Mouse (Mus musculus): Measurements from ENCODE around the gene Anapc15-ps. TPM values are rescaled to one million over a fixed set of nuclear protein-coding genes. Genes with fewer than 3 reads are reported as not detected.

Anapc15-ps gene
- polyA plus RNA-seq, 2 experiments = not detected

- no peak overlapping the region for H3K27ac ChIP-seq (replicated peaks; ENCODE audit: low read depth, low read length)
- no peak overlapping the region for H3K4me2 ChIP-seq (replicated peaks; ENCODE audit: low read depth, low read length, severe bottlenecking)
- DNase-seq (ENCODE audit: low spot score) = no peak
- H3K4me1 ChIP-seq (ENCODE audit: control insufficient read depth, insufficient read depth, low read length) = peaks cover 9% of the 10 kb centered on the region
- no peaks in the 10 kb centered on the region for H3K27me3 ChIP-seq (ENCODE audit: control insufficient read depth, insufficient read depth, low read length)
- no peaks in the 10 kb centered on the region for H3K36me3 ChIP-seq (ENCODE audit: control insufficient read depth, insufficient read depth, low read length)
- no peak for ATAC-seq (ENCODE audit: low FRiP score, low read depth)
- H3K9ac ChIP-seq (ENCODE audit: low read depth, low read length, severe bottlenecking) = no peak overlapping the region
- WGBS = 91% methylated on average over 4 of the region's 4 CpGs
- H3K4me3 ChIP-seq (replicated peaks; ENCODE audit: low read length) = no peak overlapping the region
- H3K9me3 ChIP-seq (ENCODE audit: control insufficient read depth, low read length) = no peaks in the 10 kb centered on the region
- TF ChIP-seq POLR2A (IDR thresholded peaks at IDR 0.05; ENCODE audit: borderline replicate concordance, extremely low read depth, insufficient read depth, insufficient read length) = no peak
These were observed 11.0 kb upstream of the Anapc15-ps start for GRCm38 (mm10) chr10:95684250-95684649.

- Histone ChIP-seq H3K4me1 (ENCODE audit: control insufficient read depth, insufficient read depth, low read length) (peaks cover 9% of the 10 kb centered on the region), H3K36me3 (ENCODE audit: control insufficient read depth, insufficient read depth, low read length) (no peaks in the 10 kb centered on the region), H3K27ac (replicated peaks; ENCODE audit: low read depth, low read length) (no peak overlapping the region), H3K9me3 (ENCODE audit: control insufficient read depth, low read length) (no peaks in the 10 kb centered on the region), H3K9ac (ENCODE audit: low read depth, low read length, severe bottlenecking) (no peak overlapping the region), H3K4me3 (replicated peaks; ENCODE audit: low read length) (no peak overlapping the region), H3K4me2 (replicated peaks; ENCODE audit: low read depth, low read length, severe bottlenecking) (no peak overlapping the region), H3K27me3 (ENCODE audit: control insufficient read depth, insufficient read depth, low read length) (no peaks in the 10 kb centered on the region)
- ATAC-seq (ENCODE audit: low FRiP score, low read depth) (no peak), DNase-seq (ENCODE audit: low spot score) (no peak)
- WGBS = 98% methylated on average over 3 of the region's 3 CpGs
- TF ChIP-seq POLR2A (IDR thresholded peaks at IDR 0.05; ENCODE audit: borderline replicate concordance, extremely low read depth, insufficient read depth, insufficient read length) = no peak
These were observed 10.5 kb upstream of the Anapc15-ps start for GRCm38 (mm10) chr10:95683735-95684134.

GRCm38 (mm10) chr10:95682964-95683363, 9.7 kb upstream of the Anapc15-ps start:
- TF ChIP-seq POLR2A (IDR thresholded peaks at IDR 0.05; ENCODE audit: borderline replicate concordance, extremely low read depth, insufficient read depth, insufficient read length) = no peak
- no peak for DNase-seq (ENCODE audit: low spot score)
- WGBS = 47% methylated on average over 10 of the region's 10 CpGs
- H3K9ac ChIP-seq (ENCODE audit: low read depth, low read length, severe bottlenecking) = no peak overlapping the region
- no peaks in the 10 kb centered on the region for H3K27me3 ChIP-seq (ENCODE audit: control insufficient read depth, insufficient read depth, low read length)
- peaks cover 9% of the 10 kb centered on the region for H3K4me1 ChIP-seq (ENCODE audit: control insufficient read depth, insufficient read depth, low read length)
- no peak overlapping the region for H3K4me3 ChIP-seq (replicated peaks; ENCODE audit: low read length)
- no peaks in the 10 kb centered on the region for H3K36me3 ChIP-seq (ENCODE audit: control insufficient read depth, insufficient read depth, low read length)
- no peak overlapping the region for H3K4me2 ChIP-seq (replicated peaks; ENCODE audit: low read depth, low read length, severe bottlenecking)
- no peak overlapping the region for H3K27ac ChIP-seq (replicated peaks; ENCODE audit: low read depth, low read length)
- no peaks in the 10 kb centered on the region for H3K9me3 ChIP-seq (ENCODE audit: control insufficient read depth, low read length)
- ATAC-seq (ENCODE audit: low FRiP score, low read depth) = no peak

GRCm38 (mm10) chr10:95682091-95682740, 9.0 kb upstream of the Anapc15-ps start:
- Histone ChIP-seq H3K9me3 (ENCODE audit: control insufficient read depth, low read length) (no peaks in the 10 kb centered on the region), H3K4me3 (replicated peaks; ENCODE audit: low read length) (no peak overlapping the region)

GRCm38 (mm10) chr10:95681481-95681880, 8.2 kb upstream of the Anapc15-ps start:
- Histone ChIP-seq H3K4me3 (replicated peaks; ENCODE audit: low read length) (no peak overlapping the region), H3K9me3 (ENCODE audit: control insufficient read depth, low read length) (no peaks in the 10 kb centered on the region), H3K27ac (replicated peaks; ENCODE audit: low read depth, low read length) (no peak overlapping the region), H3K4me2 (replicated peaks; ENCODE audit: low read depth, low read length, severe bottlenecking) (no peak overlapping the region), H3K4me1 (ENCODE audit: control insufficient read depth, insufficient read depth, low read length) (peaks cover 14% of the 10 kb centered on the region), H3K36me3 (ENCODE audit: control insufficient read depth, insufficient read depth, low read length) (no peaks in the 10 kb centered on the region), H3K27me3 (ENCODE audit: control insufficient read depth, insufficient read depth, low read length) (no peaks in the 10 kb centered on the region), H3K9ac (ENCODE audit: low read depth, low read length, severe bottlenecking) (no peak overlapping the region)
- DNase-seq (ENCODE audit: low spot score) (no peak), ATAC-seq (ENCODE audit: low FRiP score, low read depth) (no peak)
- TF ChIP-seq POLR2A (IDR thresholded peaks at IDR 0.05; ENCODE audit: borderline replicate concordance, extremely low read depth, insufficient read depth, insufficient read length) = no peak
- WGBS = 81% methylated on average over 4 of the region's 4 CpGs

More at GRCm38 (mm10) chr10:95682091-95682740, 9.0 kb upstream of the Anapc15-ps start:
- TF ChIP-seq POLR2A (IDR thresholded peaks at IDR 0.05; ENCODE audit: borderline replicate concordance, extremely low read depth, insufficient read depth, insufficient read length) = no peak
- 73% methylated on average over 9 of the region's 9 CpGs for WGBS
- Histone ChIP-seq H3K36me3 (ENCODE audit: control insufficient read depth, insufficient read depth, low read length) (no peaks in the 10 kb centered on the region), H3K9ac (ENCODE audit: low read depth, low read length, severe bottlenecking) (no peak overlapping the region), H3K4me2 (replicated peaks; ENCODE audit: low read depth, low read length, severe bottlenecking) (no peak overlapping the region), H3K27me3 (ENCODE audit: control insufficient read depth, insufficient read depth, low read length) (no peaks in the 10 kb centered on the region), H3K4me1 (ENCODE audit: control insufficient read depth, insufficient read depth, low read length) (peaks cover 10% of the 10 kb centered on the region), H3K27ac (replicated peaks; ENCODE audit: low read depth, low read length) (no peak overlapping the region)
- no peak for DNase-seq (ENCODE audit: low spot score)
- no peak for ATAC-seq (ENCODE audit: low FRiP score, low read depth)

All from limb, embryonic 14.5 days (tissue).